Mouse (Mus musculus) telencephalon, adult 2 months (tissue): Measurements from ENCODE around the gene Abhd6.

Experiments used
- DNase-seq: peaks from one replicate; pipeline ENCODE4 v3.0.0-alpha.2; 2011; ENCODE audit warnings: low read depth, low spot score

Abhd6 gene

GRCm38 (mm10) chr14:8030535-8030934 lies 27.8 kb downstream of the Abhd6 start:
- no peak for DNase-seq

GRCm38 (mm10) chr14:8032087-8032944 lies 29.6 kb downstream of the Abhd6 start:
- DNase-seq = peak; percentile 65

- DNase-seq = no peak
These were observed 31.9 kb downstream of the Abhd6 start for GRCm38 (mm10) chr14:8034561-8034960.

GRCm38 (mm10) chr14:8035951-8036350 lies 33.2 kb downstream of the Abhd6 start:
- no peak for DNase-seq

DNA sequence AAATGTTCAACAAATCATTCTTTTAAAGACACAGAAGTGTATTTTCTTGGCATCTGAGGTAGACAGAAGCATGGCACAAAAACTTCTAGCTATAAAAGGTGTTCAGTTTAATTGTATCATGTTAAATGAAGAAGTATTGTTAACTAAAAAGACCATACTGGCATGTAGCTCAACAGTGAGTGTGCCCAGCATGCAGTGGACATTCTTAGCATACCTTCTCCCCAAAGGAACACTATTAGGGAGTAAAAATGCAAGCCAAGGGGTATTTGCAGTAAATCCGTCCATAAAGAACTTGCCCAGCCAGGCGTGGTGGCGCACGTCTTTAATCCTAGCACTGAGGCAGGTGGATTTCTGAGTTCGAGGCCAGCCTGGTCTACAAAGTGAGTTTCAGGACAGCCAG lies 33.7 kb downstream of the Abhd6 start:
- no peak for DNase-seq

DNA sequence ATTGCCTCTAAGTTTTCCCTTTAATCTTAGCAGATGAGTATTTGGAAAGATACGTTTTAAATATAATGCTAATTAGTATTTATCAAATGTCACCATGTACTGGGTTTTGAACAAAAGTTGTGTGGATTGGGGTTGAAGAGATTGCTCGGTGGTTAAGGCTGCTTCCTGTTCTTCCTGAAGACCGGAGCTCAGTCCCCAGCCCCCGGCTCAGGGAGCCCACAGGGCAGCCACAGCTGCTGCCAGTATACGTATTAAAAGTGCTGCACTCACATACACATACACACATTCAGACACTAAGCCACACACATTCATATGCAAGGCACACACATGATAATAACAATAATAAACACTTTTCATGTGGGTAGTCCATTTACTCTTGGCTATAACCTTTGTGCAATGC lies 35.4 kb downstream of the Abhd6 start:
- DNase-seq = no peak

DNA sequence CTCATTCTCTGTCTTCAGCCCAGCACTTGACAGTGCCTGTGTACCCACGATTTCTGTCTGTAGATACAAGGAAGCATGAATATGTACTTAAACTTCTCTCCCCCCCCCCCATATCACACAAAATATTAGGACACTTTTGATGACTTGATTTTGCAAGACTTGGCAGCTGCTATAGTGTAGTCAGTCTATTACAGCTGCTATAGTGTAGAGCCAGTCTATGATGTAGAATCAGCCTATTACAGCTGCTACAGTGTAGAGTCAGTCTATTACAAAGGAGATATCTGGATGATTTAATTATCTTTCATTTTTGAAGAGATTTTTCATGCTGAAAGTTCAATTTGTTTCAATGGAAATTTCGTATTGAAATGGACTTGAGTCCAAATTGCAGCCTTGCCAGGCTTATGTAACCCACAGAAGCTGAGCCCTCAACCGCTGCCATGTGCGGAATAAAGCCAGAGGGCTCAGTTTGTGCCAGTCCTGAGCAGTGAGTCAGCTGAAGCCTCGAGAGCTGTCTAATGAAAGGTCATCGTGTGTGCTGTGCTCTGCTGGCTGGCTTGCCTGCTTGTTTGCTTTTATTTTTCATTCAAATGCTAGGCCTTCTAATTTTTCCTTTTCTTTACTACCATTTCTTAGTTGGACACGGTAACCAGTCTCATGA lies 36.2 kb downstream of the Abhd6 start:
- peak; percentile 70 for DNase-seq

GRCm38 (mm10) chr14:8040179-8040578 lies 37.5 kb downstream of the Abhd6 start:
- DNase-seq = no peak

DNA sequence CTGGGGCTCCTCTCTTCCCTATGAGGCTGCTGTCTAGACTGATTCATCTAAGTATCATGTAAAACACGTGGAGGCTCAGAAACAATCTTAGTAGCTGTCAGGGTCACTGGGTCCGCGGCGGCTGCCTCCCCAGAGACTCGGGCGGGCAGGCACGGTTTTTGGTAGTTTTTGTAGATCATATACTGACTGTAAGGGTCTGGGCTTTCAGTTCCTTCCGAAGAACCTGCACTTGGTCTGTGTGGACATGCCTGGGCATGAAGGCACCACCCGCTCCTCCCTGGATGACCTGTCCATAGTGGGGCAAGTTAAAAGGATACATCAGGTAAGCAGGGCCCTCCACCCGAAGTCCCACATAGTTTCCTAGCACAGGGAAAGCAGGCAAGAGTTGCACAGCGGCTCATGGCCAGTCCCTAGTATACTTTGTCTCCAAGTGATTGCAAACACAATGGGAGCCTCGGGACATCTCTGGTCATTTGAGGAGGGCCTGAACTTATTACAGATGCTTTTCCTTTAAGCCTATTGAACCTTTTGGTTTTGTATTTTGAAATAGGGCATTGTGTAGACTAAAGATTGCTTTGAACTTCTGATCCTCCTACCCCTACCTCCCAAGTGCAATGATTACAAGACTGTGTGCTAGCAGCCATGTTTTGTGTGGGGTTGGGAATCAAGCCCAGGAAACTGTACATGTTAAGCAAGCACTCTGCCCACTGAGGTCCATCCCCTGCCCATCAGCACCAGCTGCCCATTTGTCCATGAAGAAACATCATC lies 38.4 kb downstream of the Abhd6 start:
- DNase-seq = no peak

DNA sequence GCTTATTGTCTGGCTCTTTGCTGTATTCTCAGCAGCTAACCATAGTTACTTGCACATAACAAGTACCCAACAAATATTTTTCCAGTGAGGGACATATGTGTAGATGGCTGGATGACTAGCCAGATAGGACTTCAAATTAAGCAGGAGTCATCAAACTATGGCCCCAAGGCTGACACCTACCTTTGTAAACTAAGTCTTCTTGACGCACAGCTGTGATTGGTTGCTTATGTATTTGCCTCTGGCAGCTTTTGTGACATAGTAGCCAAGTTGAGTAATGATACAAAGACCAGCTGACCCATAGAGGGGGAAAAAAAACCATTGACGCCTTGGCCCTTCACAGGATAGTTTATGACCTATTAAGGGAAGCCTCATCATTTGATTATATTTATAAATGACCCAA lies 39.4 kb downstream of the Abhd6 start:
- DNase-seq = no peak

- DNase-seq = no peak
These were observed 39.9 kb downstream of the Abhd6 start for GRCm38 (mm10) chr14:8042577-8042976.

DNA sequence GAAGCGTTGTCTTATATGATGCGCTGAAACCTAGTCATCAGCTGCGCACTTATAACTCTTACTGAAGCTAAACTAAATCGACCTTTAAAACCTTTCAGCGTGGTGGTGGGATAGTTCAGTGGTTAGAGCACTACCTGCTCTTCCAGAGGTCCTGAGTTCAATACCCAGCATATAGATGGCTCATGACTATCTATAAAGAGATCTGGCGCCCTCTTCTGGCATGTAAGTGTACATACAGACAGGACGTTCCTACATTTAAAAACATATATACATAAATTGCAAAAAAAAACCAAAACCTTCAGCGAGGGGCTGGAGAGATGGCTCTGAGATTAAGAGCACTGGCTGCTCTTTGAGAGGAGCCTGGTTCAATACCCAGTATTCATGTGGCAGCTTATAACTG lies 41.6 kb downstream of the Abhd6 start:
- no peak for DNase-seq

DNA sequence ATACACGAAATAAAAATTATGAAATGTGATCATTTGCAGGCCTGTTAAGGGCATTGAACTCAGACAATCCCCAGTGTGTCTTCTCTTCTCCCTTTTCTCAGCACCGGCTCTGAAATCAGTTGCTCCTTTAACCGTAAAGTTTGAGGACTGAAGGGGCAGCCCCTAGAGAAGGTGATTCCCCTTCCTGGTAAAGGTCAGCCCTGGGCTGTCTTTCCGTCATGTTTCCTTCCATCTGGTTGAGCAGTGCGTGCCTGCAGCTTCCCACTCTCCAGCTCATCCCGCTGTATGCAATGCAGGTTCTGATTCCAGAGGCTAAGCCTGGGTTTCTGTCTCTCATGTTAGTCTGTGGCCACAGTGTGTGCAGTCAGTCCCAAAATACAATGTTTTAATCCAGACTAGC lies 42.1 kb downstream of the Abhd6 start:
- no peak for DNase-seq

DNA sequence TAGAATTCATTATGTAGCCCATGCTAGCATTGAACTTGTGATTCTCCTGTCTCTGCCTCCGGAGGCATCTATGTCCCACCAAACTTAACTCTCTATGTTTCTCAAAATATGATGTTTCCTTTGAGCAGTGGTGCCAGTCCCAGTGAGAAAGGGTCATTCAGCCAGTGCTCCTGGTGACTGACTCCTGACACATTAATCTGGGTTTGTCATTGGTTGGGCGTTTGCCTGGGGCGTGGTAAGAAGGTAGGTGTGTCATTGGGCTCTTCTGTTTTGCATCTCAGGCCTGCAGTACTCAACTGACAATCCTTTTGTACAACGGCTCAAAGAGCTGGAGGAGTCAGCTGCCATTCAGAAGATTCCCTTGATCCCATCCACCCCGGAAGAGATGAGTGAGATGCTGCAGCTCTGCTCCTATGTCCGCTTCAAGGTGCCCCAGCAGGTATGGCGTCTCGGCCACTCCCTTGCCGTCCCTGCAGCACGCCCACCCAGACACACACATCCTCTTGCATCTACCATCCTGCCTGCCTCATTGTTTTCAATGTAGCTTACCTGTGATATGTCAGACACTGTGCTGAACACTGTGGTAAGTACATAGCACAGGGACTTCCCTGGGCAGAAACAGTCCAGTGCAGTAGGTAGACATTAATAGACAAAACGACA lies 42.6 kb downstream of the Abhd6 start:
- no peak for DNase-seq

DNA sequence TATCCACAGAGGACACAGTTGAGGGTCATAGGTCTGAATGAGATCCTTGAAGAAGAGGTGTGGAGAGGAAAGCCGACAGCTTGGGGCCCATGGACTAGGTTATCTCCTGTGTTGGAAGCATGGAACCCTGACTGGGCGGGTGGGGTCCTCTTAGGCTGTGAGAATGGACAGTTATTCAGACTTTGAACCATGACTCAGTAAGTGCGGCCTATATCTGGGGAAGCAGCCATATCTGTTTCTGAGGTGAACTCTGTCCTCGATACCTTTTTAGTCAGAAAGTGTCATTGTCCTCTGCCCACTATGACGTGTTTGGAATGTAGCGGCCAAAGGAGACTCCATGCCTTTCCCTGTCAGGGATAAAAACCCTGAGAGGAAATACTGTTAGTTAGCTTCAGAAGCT lies 44.1 kb downstream of the Abhd6 start:
- DNase-seq = no peak

DNA sequence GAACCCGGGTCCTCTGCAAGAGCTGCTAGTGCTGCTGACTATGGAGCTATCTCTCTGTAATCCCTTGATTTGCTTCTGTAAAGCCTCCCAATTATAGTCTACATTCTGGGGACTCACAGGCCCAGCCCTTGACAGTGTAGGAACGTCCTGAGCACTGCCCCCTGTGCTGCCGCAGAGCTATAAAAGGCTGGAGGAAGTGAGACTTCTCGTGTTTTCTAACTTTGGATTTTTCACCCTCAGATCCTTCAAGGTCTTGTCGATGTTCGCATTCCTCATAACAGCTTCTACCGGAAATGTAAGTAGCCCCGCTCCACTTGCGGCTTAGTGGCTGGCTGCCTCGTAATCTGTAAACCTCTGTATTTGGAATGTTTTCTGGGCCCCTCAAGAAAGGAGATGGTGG lies 46.6 kb downstream of the Abhd6 start:
- no peak for DNase-seq

GRCm38 (mm10) chr14:8051869-8052268 lies 49.2 kb downstream of the Abhd6 start:
- DNase-seq = no peak

DNA sequence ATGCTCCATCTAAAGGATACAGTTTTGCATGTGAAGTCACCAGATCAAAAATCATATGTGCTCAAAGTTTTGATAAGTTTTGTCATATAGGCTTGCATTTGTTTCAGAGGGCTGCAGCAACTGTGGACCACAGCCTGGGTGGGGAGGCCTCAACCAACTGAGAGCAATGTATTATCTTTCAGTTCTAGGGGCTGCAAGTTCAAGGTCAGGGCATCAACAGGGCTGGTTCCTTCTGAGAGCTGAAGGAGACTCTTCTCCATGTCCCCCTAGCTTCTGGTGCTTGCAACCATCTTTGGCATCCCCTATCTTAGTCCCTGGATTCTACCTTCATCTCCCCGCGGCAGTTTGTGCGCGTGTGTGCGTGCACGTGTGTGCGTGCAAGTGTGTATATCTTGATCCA lies 50.0 kb downstream of the Abhd6 start:
- no peak for DNase-seq

DNA sequence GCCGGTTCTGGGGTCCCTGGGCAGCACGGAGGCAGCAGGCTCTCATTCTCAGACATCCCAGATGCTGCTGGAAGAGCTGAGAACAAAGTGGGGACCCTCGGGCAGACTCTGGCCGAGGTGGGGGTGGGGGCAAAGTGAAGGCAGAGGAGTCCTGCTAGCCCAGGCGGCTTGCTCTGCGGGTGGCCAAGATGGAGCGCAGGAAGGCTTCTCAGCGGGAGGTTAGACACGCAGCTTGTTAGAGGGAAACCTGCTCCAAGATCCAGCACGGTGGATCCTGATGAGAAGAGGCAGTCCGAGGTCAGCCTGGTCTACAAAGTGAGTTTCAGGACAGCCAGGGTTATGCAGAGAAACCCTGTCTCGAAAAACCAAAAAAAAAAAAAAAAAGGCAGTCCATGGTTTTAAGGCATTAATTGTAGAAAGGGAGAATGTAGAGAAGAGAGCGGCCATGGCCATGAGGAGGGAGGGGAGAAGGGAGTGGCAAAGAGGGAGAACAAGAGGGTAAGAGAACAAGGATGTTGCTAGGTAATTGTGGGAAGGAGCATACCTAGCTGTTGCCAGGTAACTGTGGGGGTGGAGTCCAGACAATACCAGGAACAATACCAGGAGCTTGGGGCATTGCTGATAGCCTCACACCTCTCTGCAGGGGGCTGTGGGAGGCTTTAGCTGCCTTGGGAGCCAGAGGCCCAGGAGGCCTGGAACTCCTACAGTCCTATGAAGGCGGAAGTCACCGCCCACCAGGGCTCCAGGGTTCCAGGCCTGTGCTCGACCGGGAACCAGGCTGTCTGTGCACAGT lies 51.8 kb downstream of the Abhd6 start:
- DNase-seq = no peak

GRCm38 (mm10) chr14:8056076-8056475 lies 53.4 kb downstream of the Abhd6 start:
- no peak for DNase-seq

DNA sequence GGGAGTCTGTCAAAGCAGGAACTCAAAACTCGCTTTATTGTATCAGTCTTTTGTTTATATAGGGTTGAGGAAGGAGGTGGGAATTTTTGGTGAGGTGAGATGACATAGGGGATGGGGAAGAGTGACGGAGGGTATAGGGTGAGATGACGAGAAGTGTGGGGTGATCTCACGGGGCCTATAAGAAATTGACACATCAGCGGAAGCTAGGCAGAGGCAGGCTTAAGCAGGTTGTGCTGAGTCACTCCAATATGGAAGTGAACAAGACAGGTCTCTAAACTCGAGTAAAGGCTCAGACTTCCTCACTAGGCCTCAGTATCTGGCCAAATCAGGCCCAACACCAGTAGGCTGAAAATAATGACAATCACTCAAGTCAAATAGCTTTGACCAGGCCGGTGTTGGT lies 57.2 kb downstream of the Abhd6 start:
- no peak for DNase-seq
